9 mouse cellular contexts compared by ENCODE assay signal in the genomic region with DNA sequence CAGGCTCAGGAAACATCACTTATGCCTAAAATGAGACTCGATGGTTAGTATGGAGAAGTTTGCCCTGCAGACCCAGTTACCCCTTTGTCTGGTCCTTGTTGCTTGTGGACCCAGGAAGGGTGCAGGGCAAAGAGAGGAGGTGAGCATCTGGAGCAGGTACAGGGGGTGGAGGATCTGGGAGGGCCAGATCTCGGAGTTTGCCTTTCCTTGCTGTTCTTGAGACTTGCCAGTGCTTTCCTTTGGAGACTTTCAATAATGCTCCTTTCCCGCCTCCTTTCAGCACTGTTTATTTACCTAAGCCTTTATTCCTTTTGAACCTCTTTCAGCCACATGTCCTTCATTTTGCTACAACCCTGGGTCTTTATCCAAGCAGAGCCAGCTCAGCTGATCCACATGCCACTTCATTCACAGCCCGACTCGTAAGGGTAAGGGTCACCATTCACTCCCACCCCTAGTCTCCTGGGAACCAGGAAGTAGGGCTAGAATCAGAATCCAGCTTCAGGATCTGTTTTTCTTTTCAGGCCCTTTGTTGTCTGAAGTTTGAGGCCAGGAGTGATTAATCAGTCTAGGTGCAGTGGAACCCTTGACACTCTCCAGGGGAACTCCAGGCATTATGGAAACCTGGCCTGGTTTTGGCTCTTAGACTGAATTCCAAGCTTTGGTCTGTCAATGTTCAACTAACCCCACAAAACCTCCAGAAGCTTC.
DNase-seq lines count a peak whose midpoint lies in the region; ATAC-seq lines count a peak whose summit lies in the region.
"Had no signal": no experiment of that assay in that cellular context is flagged by ENCODE, and none has a peak within 500 bp of the region (broad histone marks: within the 10 kb centered on the region; RNA-seq: fewer than 3 reads in every experiment).

No protein-coding gene starts in this region.

- peak; percentile 62 for DNase-seq in NIH3T3 (ENCODE audit: low read depth)
- peak; percentile 71 for DNase-seq in embryo, embryonic 10 days (ENCODE audit: low spot score)
- DNase-seq in kidney, adult 18-20 months: peak; percentile 73
- peak; percentile 25 to 51 for DNase-seq in kidney, postnatal 4 days
- no peak for DNase-seq in right cerebral cortex, postnatal 25 days
- DNase-seq in layer of hippocampus, postnatal 25 days (ENCODE audit: extremely low spot score in 1 of 2, low spot score in 1 of 2): no peak
- DNase-seq: cerebellum, adult 8-10 months; thymus, adult 18-20 months had no signal

- no peak for ATAC-seq in CD4-positive, CD25-positive, alpha-beta regulatory T cell, adult 4 months

Comparison
In these comparisons a context has a peak if more than half of its experiments do, and no peak if none do; other contexts are left out.
1. DNase-seq: peak in NIH3T3 (single experiment), embryo, embryonic 10 days (single experiment), kidney, adult 18-20 months (single experiment) and kidney, postnatal 4 days (2 of 2); none in right cerebral cortex, postnatal 25 days (single experiment) and layer of hippocampus, postnatal 25 days (0 of 2).